Mouse (Mus musculus) kidney, embryonic 16.5 days (tissue): Measurements from ENCODE around the gene Itgad. TPM values are rescaled to one million over a fixed set of nuclear protein-coding genes. Genes with fewer than 3 reads are reported as not detected.

ENCODE experiments used
- ATAC-seq: fragments of 200-750 bp; cut with Nextera tagmentation; 2 replicates; pipeline ENCODE4 v1.8.0; 2017; ENCODE audit warnings: moderate TSS enrichment; ENCODE audit not compliant: low FRiP score, low TSS enrichment
- H3K27ac ChIP-seq: fragments of 300-500 bp; sonication (generic); 2 replicates; pipeline ENCODE4 v1.5.1; 2014; ENCODE audit warnings: low read length
- H3K27me3 ChIP-seq: fragments of 300-500 bp; sonication (generic); 2 replicates; pipeline ENCODE4 v1.6.1; 2014; ENCODE audit warnings: low read length, control low read depth, mixed read lengths; ENCODE audit not compliant: insufficient read depth
- H3K36me3 ChIP-seq: fragments of 300-500 bp; sonication (generic); 2 replicates; pipeline ENCODE4 v1.6.1; 2014; ENCODE audit warnings: low read length, control low read depth, mixed read lengths; ENCODE audit not compliant: insufficient read depth
- H3K4me1 ChIP-seq: fragments of 300-500 bp; sonication (generic); 2 replicates; pipeline ENCODE4 v1.6.1; 2014; ENCODE audit warnings: low read length, control low read depth, mixed read lengths; ENCODE audit not compliant: insufficient read depth
- H3K4me2 ChIP-seq: fragments of 300-500 bp; sonication (generic); replicated peaks from 2 replicates; pipeline ENCODE4 v1.6.1; 2014; ENCODE audit warnings: low read depth, low read length
- H3K4me3 ChIP-seq: fragments of 300-500 bp; sonication (generic); 2 replicates; pipeline ENCODE4 v1.5.1; 2014; ENCODE audit warnings: mild to moderate bottlenecking, low read length
- H3K9ac ChIP-seq: fragments of 300-500 bp; sonication (generic); replicated peaks from 2 replicates; pipeline ENCODE4 v1.6.1; 2014; ENCODE audit warnings: low read length
- H3K9me3 ChIP-seq: fragments of 300-500 bp; sonication (generic); 2 replicates; pipeline ENCODE4 v1.6.1; 2016; ENCODE audit warnings: low read length, control low read depth
- WGBS: fragments of 180-500 bp; shearing (Covaris S2); extraction: QIAGEN DNeasy Blood & Tissue Kit; methylation state at CpG from one replicate; pipeline ENCODE4 v1.1.7; 2014; 5-methylcytosine and 5-hydroxymethylcytosine counted together
- polyA plus RNA-seq: library from polyadenylated mRNA; unstranded; fragments of >200 nt; fragmentation: Nextera tagmentation; extraction: Ambion mirVana; gene quantifications from 2 replicates; pipeline ENCODE4 v1.2.1, GENCODE M21; 2015

Gene Itgad
- polyA plus RNA-seq, 1 experiment from 2014 or later: not detected

GRCm38 (mm10) chr7:128208187-128208586 lies 54.0 kb downstream of the Itgad start:
- WGBS: 5% methylated on average over 4 of the region's 4 CpGs
- no peaks in the 10 kb centered on the region for H3K27me3 ChIP-seq
- no peak overlapping the region for H3K27ac ChIP-seq
- no peaks in the 10 kb centered on the region for H3K9me3 ChIP-seq
- H3K36me3 ChIP-seq: no peaks in the 10 kb centered on the region
- no peak overlapping the region for H3K4me3 ChIP-seq
- H3K4me1 ChIP-seq: no peaks in the 10 kb centered on the region
- no peak overlapping the region for H3K9ac ChIP-seq
- ATAC-seq: no peak
- no peak overlapping the region for H3K4me2 ChIP-seq

GRCm38 (mm10) chr7:128209826-128210225 lies 55.6 kb downstream of the Itgad start:
- H3K9ac ChIP-seq: no peak overlapping the region
- H3K4me3 ChIP-seq: no peak overlapping the region
- H3K36me3 ChIP-seq: no peaks in the 10 kb centered on the region
- no peak for ATAC-seq
- H3K9me3 ChIP-seq: no peaks in the 10 kb centered on the region
- H3K4me1 ChIP-seq: no peaks in the 10 kb centered on the region
- H3K4me2 ChIP-seq: no peak overlapping the region
- no peaks in the 10 kb centered on the region for H3K27me3 ChIP-seq
- 55% methylated on average over 3 of the region's 3 CpGs for WGBS
- no peak overlapping the region for H3K27ac ChIP-seq

GRCm38 (mm10) chr7:128219952-128220351 lies 65.8 kb downstream of the Itgad start:
- Histone ChIP-seq H3K36me3 (no peaks in the 10 kb centered on the region), H3K9ac (no peak overlapping the region), H3K27ac (no peak overlapping the region), H3K27me3 (no peaks in the 10 kb centered on the region), H3K4me1 (no peaks in the 10 kb centered on the region), H3K4me3 (no peak overlapping the region), H3K9me3 (no peaks in the 10 kb centered on the region), H3K4me2 (no peak overlapping the region)
- ATAC-seq: no peak
- 85% methylated on average over 4 of the region's 4 CpGs for WGBS

GRCm38 (mm10) chr7:128220936-128221335 lies 66.8 kb downstream of the Itgad start:
- no peak overlapping the region for H3K4me2 ChIP-seq
- no peak overlapping the region for H3K9ac ChIP-seq
- H3K36me3 ChIP-seq: no peaks in the 10 kb centered on the region
- H3K27me3 ChIP-seq: no peaks in the 10 kb centered on the region
- 91% methylated on average over 3 of the region's 3 CpGs for WGBS
- H3K4me1 ChIP-seq: no peaks in the 10 kb centered on the region
- H3K9me3 ChIP-seq: no peaks in the 10 kb centered on the region
- ATAC-seq: no peak
- no peak overlapping the region for H3K4me3 ChIP-seq
- no peak overlapping the region for H3K27ac ChIP-seq

GRCm38 (mm10) chr7:128231741-128232140 lies 77.6 kb downstream of the Itgad start:
- whole genome bisulfite sequencing: 44% methylated on average over 8 of the region's 8 CpGs
- Histone ChIP-seq H3K9me3 (no peaks in the 10 kb centered on the region), H3K27me3 (no peaks in the 10 kb centered on the region), H3K4me3 (no peak overlapping the region), H3K36me3 (peaks cover 4% of the 10 kb centered on the region), H3K27ac (no peak overlapping the region), H3K4me2 (no peak overlapping the region), H3K9ac (no peak overlapping the region), H3K4me1 (peaks cover 4% of the 10 kb centered on the region)
- no peak for ATAC-seq

- Histone ChIP-seq H3K4me1 (peaks cover 15% of the 10 kb centered on the region), H3K36me3 (peaks cover 6% of the 10 kb centered on the region), H3K27ac (no peak overlapping the region), H3K27me3 (no peaks in the 10 kb centered on the region), H3K4me3 (no peak overlapping the region), H3K9ac (no peak overlapping the region), H3K9me3 (no peaks in the 10 kb centered on the region), H3K4me2 (no peak overlapping the region)
- WGBS: 80% methylated on average over 2 of the region's 2 CpGs
- ATAC-seq: no peak
Observed at GRCm38 (mm10) chr7:128234796-128235195, 80.6 kb downstream of the Itgad start.

GRCm38 (mm10) chr7:128235481-128235880 lies 81.3 kb downstream of the Itgad start:
- Histone ChIP-seq H3K4me2 (no peak overlapping the region), H3K9me3 (no peaks in the 10 kb centered on the region), H3K27ac (no peak overlapping the region), H3K4me1 (peaks cover 15% of the 10 kb centered on the region), H3K9ac (no peak overlapping the region), H3K36me3 (peaks cover 12% of the 10 kb centered on the region), H3K27me3 (no peaks in the 10 kb centered on the region), H3K4me3 (no peak overlapping the region)
- 89% methylated on average over 1 of the region's 1 CpGs for WGBS
- no peak for ATAC-seq

GRCm38 (mm10) chr7:128236426-128236825 lies 82.2 kb downstream of the Itgad start:
- H3K4me2 ChIP-seq: peak overlapping the region; percentile 82; the same call in 1 of the 2 replicates
- H3K27me3 ChIP-seq: no peaks in the 10 kb centered on the region
- peaks cover 15% of the 10 kb centered on the region for H3K4me1 ChIP-seq
- 92% methylated on average over 13 of the region's 13 CpGs for WGBS
- H3K27ac ChIP-seq: peak overlapping the region; percentile 98; the same call in 1 of the 2 replicates
- H3K4me3 ChIP-seq: no peak overlapping the region; the same call in 1 of the 2 replicates
- H3K9me3 ChIP-seq: no peaks in the 10 kb centered on the region
- no peak for ATAC-seq
- peak overlapping the region; percentile 87 for H3K9ac ChIP-seq
- peaks cover 21% of the 10 kb centered on the region for H3K36me3 ChIP-seq

- WGBS: 25% methylated on average over 37 of the region's 37 CpGs
- H3K9me3 ChIP-seq: no peaks in the 10 kb centered on the region
- H3K4me3 ChIP-seq: peak within 1 kb of the TSS; percentile 80
- H3K27ac ChIP-seq: peak within 1 kb of the TSS; percentile 98
- peak within 1 kb of the TSS; percentile 82 for H3K4me2 ChIP-seq
- peak within 1 kb of the TSS; percentile 87 for H3K9ac ChIP-seq
- H3K36me3 ChIP-seq: peaks cover 25% of the 10 kb centered on the region
- ATAC-seq: peak; percentile 40
- H3K27me3 ChIP-seq: no peaks in the 10 kb centered on the region
- H3K4me1 ChIP-seq: peaks cover 15% of the 10 kb centered on the region
Observed at GRCm38 (mm10) chr7:128236856-128237592, 82.8 kb downstream of the Itgad start, which contains the start of gene Armc5. Armc5 (plus strand) TSS chr7:128237342.

- Histone ChIP-seq H3K4me2 (peak overlapping the region; percentile 82), H3K9ac (peak overlapping the region; percentile 87), H3K36me3 (peaks cover 30% of the 10 kb centered on the region), H3K4me1 (peaks cover 15% of the 10 kb centered on the region), H3K9me3 (no peaks in the 10 kb centered on the region), H3K4me3 (peak overlapping the region; percentile 80), H3K27me3 (no peaks in the 10 kb centered on the region), H3K27ac (peak overlapping the region; percentile 98)
- no peak; the same call in 1 of the 2 replicates for ATAC-seq
- WGBS: 0% methylated on average over 25 of the region's 25 CpGs
Observed at GRCm38 (mm10) chr7:128237593-128237926, 83.4 kb downstream of the Itgad start.
